Mouse (Mus musculus) lung, postnatal 36 days (tissue): ENCODE measurements around the gene Ece1.

Experiments used
- DNase-seq: peaks from one replicate; pipeline ENCODE4 v3.0.0; 2022; ENCODE audit warnings: mixed read lengths

Ece1 gene

DNA sequence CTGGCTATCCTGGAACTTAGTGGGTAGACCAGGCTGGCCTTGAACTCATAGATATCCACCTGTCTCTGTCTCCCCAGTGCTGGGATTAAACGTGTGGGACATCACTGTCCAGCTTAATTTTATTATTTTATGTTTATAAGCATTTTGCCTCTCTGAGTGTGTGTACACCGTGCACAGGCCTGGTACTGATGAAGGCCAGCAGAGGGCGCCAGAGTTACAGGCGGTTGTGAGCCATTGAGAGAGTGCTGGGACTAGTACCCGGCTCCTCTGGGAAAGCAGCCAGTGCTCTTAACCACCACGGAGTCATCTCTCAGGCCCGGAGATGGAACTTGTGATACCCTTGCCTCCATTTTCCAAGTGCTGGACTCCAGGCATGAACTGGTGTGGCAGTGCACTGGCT lies 4.9 kb upstream of the Ece1 start:
- DNase-seq: peak; percentile 77

DNA sequence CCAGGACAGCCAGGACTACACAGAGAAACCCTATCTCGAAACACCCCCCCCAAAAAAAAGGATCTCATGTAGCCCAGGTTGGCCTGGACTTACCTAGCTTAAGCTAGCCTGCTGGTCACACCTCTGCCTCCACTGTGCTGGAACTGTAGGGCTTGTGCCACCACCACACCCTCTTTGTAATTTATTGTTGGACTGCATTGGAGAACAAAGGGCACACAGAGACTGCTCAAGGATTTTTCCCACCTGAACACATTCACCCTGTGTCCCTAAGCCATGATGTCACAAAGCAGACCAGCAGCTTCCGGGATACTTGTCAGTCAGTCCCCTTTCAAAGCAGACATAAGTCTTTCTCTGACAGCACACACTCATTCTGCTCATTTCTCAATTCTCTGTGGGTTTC lies 3.7 kb upstream of the Ece1 start:
- no peak for DNase-seq

DNA sequence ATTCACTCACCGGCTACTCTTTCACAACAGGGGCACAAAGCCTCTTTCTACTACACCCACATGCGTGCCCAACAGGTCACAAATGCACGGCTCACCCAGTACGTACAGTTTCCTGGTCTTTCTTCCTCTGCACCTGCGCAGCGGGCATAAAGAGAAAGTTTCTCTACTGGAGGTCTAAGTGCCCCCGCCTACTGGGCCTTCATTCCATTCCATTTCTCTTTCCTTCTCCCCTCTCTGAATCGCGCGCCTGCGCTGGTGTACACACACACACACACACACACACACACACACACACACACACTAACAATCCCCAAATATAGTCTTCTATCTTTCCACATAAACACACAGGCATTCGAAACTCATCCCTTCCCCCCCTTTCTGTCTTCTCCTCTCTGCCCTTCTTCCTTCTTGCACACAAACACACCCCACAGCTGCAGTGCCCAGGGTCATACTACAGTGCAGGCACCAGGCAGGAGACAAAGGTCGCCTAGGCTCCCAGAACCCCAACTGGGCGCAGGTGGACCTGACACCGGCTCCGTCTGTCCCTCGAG lies 501 bp upstream of the Ece1 start:
- DNase-seq: peak; percentile 66

DNA sequence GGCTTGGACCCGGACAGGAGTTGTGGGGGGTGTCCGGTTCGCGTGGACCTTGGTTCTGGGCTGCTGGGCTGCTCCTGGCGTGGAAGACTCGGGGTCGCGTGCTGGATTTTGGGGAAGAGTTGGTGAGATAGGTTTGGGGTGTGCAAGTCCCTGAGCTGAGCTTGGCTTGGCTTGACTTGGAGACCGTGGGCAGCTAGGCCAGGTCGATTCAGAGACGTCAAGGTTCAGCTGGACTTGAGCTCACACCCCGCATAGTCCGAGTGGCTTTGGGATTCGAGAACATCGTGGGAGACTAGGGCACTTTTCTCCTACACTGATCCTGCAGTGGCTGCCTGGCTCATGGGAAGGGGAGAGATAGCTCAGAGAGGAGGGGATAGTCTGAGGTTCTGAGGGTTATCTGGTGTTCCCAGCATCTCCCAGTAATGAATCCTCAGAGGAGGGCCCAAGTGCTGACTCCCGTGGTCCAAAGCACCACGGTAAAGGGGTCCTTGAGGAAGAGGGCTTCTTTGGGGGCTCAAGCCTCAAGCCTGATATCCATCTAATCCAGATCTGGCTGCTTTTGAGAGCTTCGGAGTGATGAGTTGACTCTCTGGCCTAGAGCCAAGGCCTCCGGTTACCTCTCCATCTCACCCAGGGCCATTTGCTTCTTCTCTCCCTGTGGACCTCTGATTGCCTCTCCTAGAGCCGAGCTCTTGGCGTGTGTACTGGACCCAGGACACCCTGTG lies 641 bp downstream of the Ece1 start:
- no peak for DNase-seq

DNA sequence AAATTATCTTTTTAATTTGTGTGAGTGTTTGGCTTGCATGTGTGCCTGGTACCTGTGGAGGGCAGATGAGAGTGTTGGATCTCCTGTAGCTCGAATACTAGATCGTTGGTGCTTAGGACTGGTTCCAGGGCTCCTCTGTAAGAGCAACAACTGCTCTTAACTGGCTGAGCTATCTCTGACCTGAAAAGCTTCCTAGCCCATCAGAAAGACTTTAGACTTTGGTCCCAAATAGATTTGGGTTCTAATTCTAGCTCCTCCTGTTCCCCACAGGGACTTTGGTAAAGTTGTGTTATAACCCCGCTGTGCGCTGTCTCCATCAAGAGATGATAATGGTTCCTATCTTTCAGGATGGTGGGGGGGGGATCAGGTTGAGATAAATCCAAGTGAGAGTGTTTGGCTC lies 2.0 kb downstream of the Ece1 start:
- DNase-seq: no peak

DNA sequence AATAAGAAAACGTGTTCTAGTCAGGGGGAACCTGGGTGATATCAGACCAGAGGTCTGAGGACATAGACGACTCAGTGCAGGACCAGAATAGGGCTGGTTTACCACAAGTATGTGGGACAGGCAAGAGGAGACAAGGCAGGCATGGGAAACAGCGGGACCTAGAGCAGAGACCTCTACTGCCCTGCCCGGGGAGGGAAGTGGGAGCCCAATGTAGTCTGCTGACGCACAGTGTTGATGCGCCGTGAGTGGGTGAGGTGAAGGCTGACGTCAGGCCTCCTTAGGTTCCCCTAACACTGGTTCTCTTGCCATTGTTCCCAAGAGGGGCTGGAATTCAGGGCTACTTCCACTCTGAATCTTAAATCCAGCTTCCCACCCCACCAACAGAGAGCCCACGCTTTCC lies 2.7 kb downstream of the Ece1 start:
- DNase-seq: peak; percentile 68

DNA sequence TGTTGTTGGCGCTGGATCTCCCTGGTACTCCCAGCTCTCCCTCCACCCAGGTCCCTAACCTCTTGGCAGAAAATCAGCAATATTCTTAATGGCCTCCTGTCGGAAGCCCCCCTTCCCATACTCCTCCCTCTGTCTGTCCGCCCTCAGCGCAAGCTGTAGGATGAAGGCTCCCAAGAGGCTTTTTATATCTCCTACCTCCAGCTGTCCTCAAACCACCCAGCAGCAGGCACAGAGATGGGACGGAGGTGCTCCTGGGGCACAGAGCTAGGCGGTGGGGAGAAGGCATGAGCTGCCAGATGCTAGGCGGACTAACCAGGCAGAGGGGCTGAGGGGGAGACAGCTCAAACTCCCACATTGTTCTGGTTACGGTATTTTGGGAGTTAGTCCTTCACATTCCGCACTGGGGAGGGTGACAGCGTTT lies 3.2 kb downstream of the Ece1 start:
- DNase-seq: peak; percentile 58

DNA sequence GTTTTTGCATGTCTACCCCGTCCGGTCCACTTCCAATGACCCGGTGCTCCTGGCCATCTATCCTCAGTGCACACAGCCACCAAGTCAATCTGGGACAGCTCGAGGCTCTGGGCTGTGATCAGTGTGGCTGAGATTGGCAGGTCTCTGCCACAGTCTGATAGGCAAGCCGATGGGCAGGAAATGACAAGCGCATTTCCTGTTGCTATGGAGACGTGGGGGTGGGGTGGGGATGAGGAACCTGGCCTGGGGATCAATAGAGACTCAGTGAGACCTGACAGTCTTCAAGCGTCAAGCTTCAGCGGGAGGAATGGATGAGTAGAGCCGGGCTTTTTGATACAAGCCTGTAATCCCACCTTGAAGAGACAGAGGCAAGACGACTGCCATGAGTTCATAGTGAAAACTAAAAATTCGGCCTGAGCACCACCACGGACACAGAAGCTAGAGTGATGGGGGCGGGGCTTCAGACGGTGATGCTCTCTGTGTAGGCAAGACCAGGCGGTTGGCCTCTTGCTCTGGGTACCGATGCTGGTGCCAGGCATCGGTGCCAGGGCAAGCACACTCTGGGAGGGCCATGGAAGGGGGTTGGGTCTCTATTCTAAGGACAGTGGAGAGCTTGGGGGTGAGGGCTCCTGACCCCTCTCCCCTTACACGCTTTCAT lies 4.3 kb downstream of the Ece1 start:
- peak; percentile 82 for DNase-seq

DNA sequence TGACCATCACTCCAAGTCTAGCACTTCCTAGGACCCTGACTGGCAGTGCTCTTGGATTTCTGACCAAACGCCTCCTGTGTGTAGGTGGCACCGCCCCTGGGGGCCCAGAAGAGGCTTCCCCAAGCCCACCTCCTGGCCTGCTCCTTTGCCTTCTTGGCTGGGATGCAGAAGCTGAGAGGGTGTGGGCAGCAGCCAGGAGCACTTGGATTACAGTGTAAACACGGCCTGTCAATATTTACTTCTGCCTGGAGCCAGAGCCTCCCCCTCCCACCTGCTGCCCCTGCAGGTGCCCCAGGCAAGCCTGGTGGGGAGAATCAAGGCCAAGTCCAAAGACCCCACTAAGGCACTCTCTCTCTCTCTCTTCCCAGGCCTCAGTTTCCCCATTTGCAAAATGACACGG lies 5.2 kb downstream of the Ece1 start:
- DNase-seq: peak; percentile 90

DNA sequence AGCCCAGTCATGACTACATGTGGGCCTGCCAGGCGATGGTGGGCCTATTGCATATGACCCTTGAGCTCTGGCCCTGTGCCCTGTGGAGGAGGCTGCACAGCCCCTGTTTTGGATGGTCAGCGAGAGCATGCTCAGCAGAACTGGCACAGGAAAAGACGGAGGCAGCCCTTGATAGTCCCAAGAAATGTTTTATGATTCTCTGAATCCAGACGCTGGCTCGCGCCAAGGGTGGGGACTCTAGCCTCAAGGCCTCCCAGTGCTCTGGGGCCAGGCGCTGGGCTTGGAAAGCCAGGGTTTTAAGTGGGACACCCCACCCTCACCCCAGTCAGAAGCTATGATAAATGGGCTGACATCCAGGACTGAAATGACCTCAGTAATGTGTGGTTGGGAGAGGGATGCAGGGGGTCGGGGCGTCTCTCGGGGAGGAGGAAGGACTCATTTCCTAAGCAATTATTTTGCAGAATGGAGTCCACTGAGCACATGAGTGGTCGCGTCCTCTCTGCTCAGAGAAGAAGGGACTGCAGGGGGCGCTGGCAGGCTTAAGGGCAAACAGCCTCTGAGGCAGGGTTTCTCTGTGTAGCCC lies 5.7 kb downstream of the Ece1 start:
- DNase-seq: peak; percentile 79

DNA sequence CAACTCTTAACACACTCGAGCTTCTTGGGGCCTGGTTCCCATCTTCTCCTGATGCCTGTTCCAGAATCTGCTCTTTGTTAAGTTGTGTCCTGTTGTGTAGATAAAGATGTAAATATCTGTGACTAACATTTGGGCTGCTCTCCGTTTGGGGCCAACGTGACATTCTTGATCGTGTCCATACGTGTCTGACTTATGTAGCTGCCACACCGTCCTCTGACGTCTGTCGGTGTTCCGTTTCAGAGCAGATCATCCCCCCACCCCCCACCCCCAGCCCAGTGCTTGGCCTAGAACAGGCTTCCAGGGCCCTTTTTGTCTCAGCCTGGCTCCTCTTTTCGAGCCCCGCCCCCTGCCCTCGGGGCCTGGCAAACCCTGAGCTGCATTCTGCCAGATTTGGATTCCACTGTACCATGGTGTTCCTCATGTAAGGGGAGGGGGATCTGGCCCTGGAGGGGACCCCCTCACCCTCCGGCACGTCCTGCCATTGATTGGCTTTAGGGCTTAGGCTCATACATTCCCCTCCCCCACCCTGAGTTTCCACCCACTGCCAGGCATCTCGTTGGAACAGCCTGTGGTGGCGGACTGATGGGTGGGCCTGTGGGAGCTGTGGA lies 7.7 kb downstream of the Ece1 start:
- no peak for DNase-seq

DNA sequence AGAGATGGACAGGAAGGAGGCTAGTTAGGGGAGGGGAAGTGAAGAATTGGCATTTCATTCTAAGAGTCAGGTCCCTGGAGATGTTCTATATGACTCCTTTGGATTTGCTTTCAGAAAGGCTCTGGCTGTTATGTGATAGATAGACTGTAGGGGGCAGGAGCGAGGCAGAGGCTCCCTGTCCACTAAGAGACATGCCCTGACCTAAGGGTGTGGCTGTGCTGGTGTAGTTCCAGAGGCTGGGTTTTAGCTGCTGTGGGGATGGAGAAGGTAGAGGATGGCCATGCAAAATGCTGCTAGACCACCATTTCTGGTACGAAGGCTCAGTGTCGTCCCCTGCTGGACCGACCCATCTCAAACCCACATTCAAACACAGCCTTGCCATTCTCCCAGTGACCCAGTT lies 8.9 kb downstream of the Ece1 start:
- DNase-seq: no peak

DNA sequence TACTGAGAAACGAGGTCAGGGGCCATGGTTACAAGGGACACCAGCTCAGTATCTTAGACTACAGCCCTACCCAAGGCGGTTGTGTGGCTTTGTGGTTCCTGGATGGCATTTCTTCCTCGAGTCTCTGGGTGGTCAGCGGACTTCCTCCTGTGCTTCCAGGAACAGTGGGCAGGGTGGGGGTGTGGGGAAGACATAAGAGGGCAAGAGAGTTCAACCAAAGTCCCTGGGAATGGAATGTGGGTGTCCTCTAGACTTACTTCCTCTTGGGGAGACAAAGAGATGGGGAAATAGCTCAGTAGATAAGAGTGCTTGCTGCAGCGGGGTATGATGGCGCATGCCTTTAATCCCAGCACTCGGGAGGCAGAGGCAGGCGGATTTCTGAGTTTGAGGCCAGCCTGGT lies 9.4 kb downstream of the Ece1 start:
- DNase-seq: peak; percentile 77

DNA sequence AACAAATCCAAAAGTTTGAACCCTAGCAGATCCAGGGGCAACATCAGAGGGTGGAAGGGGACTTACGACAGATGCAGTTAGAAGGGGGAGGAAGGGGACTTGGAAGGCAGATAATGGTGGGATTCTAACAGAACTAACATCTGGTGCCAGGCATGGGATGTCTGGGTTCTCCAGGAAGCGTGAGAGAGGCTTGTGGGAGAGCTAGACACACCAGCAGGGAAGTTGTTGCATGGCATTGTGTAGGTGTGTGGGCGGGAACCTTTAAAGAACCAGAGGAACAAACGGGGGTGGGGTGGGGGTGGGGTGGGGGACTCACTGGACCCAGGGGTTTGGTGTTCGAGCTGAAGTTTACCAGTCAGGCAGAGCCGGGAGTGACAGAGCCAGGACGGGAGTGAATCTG lies 12.3 kb downstream of the Ece1 start:
- DNase-seq: no peak

DNA sequence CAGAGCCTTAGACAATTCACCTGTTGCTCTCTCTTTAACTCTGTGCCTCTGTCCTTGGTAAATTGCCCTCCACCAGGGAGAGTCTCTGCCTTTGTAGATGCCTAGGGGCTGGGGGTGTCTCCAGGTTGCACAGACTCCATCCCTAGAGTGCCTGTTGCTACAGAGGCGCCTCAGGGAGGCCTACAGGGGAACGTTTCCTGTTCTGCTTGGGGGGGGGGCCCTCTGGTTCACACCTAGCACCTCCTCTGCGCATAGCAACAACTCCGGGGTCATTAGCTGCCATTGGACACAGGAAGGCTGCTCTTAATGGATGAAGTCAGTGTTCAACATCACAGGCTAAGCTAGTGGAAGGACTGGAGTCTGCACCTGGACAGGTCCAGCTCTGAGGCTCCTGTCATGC lies 12.8 kb downstream of the Ece1 start:
- DNase-seq: no peak

DNA sequence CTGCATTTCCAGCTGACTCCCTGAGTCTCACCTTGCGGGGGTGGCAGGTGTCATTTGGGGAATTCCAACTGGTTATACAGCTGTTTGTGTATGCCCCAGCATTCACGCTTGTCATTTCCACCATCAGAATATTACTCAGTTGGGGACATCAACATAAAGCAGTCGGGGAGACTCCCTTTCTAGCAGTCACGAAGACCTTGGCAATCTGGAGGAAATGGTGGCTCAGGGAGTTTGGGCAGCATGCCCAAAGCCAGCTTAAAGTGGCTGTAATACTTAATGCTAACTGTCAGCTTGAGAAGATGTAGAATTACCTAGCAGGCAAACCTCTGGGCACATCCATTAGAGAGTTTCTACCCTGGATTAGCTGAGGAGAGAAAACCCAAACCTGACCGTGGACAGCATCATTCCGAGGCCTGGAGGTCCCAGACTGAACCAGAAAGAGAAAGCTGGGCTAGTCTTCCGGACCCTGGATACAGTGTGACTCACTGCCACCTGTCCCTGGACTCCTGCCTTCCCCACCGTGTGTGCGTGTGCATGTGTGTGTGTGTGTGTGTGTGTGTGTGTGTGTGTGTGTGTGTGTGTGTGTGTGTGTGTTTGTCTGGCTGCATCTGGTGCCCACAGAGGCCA lies 13.5 kb downstream of the Ece1 start:
- no peak for DNase-seq

DNA sequence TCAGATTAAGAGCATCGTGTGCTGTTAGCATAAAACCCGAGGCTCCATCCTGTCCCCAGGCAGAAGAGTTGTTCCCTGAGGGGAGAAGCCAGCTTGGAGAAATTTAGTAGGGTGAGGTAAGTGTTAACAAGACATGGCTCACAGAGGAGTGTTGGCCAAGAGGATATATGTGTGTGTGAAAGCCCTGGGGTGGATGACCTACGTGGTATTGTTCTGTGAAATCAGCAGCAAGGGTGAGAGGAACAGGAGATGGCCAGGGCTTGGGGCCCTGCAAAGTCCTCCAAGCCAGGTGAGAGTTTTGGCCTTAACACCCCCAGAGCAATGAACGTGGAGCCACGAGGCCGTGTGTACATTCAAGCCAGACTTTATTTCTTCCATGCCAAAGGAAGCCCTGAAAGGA lies 14.8 kb downstream of the Ece1 start:
- no peak for DNase-seq

DNA sequence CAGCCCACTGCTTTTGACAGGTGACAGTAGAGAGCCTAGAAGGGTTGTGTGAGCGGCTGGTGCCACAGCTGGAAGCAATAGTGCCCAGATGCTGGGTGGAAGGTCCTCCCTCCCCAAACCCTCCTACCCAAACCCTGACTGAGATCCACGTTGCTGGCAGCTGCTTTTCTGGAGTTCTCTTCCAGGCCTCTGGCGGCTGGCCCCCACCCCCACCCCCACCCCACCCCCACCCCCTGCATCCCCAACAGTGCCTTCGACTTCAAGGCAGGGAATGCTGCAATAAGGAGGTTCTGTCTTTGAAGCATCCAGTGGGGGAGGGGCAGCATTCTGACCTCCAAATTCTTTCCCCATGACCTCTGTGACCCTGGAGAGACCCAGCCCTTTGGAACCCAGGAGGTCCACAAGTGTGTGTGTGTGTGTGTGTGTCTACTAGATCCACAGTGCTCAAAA lies 15.4 kb downstream of the Ece1 start:
- no peak for DNase-seq

DNA sequence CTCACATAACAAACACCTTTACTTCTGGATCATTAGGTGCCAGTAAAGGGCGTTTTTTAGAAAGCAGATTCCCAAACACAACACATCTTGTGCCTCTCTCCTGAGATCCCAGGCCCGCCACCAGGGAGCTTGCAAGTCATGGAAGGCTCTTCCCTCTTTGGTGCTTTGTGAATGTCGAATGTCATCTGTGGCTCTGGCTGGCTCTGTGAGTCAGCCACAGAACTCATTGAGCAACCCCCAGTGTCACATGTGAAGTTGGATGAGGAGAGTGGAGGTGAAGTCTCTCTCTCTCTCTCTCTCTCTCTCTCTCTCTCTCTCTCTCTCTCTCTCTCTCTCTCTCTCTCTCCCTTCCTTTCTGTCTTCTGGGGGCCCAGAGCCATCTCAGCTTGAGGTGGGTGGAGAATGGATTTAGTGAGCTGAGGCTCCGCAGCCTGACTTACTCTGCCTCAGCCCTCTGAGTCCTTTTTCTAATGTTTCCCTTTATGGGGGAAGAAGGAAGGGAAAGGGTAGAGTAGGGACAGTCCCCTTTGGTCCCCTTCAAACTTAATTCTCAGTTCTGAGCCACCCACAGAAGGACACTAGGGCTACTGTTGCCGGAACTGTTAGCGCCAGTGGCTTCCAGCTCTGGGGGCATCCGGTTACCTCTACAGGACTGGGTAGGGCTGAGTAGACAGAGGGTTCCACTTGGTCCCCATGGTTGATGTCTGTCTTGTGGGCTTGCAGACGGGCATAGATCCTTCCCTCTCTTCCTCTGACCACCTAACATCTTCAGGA lies 17.5 kb downstream of the Ece1 start:
- peak; percentile 63 for DNase-seq

DNA sequence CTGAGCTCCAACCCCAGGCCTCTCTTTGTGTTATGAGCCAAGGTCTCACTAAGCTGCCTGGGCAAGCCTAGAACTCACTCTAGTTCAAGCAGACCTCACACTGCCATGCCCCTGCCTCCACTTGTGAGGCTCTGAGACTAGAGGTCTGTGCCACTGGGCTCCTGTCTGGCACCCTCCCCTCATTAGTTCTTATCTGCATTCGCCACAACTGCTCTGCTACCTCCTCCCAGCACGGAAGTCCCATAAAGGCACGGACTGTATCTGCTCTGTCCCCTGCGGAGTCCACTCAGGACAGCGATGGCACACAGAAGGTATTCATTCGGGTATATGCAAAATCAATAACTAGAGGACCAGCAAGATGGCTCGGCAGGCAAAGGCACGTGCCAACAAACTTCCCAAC lies 19.4 kb downstream of the Ece1 start:
- no peak for DNase-seq

DNA sequence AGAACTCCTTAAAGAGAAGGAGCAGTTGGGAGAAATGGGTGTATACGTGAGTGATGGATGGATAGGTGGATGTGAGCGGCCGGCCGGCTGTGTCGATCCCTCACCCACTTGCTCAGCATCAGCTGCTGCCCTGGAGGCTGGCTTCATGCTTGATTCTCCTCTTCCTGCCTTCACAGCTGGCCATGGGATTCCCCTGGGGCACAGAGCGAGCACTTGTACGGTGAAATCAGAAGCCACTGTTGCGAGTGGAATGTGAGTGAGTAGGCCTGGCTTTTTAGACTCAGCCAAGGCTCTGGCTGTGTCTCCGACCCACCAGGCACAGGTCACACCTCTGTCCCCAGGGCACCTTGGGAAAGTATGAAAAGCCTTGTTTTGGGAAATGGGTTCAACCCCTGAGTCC lies 20.6 kb downstream of the Ece1 start:
- DNase-seq: no peak

DNA sequence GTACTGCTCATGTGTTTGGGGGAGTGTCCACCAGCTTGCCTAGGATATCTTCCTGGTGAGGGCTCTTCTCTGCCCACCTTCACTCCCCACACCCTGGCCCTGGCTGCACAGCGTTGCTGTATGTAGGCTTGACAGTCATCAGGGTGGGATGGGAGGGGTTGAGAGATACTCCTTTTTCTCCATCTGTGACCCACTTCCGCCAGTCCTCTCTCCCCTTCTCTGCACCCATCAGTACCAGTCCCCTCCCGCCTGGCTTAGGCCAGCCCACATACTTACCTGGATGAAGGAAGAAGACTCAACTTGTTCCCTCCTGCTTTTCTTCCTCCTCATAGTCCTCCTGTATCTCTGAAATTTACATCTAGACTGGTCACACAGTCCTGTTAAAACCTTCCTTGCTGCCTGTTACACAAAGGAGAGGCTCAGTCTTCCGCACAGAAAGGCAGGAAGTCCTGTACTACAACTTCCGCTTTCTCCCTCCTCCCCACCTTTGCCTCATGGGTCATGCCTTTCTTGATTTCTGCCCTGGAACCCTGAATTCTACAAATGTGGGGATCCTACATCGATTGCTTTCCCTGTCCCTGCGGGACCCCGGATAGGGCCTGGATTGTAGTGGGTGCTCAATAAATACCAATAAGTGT lies 21.6 kb downstream of the Ece1 start:
- no peak for DNase-seq
